Mouse (Mus musculus): ENCODE results near the gene Hoxa3. TPM values are rescaled to one million over a fixed set of nuclear protein-coding genes. Genes with fewer than 3 reads are reported as not detected.

Gene Hoxa3
- polyA plus RNA-seq, 1 experiment, result not detected

DNA sequence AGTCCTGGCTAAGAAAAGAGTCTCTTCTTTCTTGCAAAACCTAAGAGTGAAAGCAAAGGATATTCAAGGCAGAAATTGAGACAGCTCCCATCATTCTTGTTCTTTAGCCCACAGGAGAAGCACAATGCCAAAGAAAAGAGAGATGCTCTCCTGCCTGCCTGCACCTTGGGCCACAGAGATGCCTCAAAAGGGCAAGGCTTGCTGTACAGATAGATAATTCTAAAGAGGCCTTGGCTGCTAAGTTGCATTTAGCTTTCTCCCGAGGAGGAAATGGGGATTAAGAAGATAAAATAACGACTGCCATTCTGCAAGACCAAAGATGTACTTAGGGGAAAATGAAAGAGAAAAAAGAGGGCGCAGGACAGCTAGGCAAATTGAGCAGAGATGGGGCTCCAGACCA is 33.8 kb upstream of the Hoxa3 start:
- H3K4me3 ChIP-seq (ENCODE audit: insufficient read depth, low read length), result no peak overlapping the region
- TF ChIP-seq POLR2A (IDR thresholded peaks at IDR 0.05; ENCODE audit: borderline replicate concordance, low read depth, low read length) (no peak), CTCF (IDR thresholded peaks at IDR 0.05; ENCODE audit: low read depth, low read length) (no peak)
- no peaks in the 10 kb centered on the region for H3K4me1 ChIP-seq (ENCODE audit: control insufficient read depth, insufficient read depth, low read length)
- no peak overlapping the region for H3K27ac ChIP-seq (ENCODE audit: insufficient read depth, low read depth, low read length)

DNA sequence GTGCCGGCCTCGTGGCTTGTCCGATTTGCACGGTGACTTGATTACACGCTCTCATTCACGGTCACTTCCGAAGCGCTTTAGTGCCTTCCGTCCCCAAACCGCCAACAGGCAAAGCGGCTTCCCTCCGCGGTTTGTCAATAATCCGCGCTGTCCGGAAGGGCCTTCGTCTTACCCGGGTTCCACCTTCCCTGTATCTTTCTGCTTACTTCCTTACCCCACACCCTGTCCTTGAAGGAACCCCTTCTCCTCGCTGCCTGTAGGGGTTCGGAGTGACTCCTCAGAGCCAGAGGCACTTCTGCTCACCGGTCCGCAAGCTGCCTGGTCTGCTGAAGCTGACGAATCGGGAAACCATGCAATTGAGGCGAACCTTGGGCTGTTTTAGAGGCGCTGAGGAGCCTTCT is 33.3 kb upstream of the Hoxa3 start:
- H3K4me3 ChIP-seq (ENCODE audit: insufficient read depth, low read length), result peak overlapping the region; percentile 11; the same call in 1 of the 2 replicates
- TF ChIP-seq POLR2A (IDR thresholded peaks at IDR 0.05; ENCODE audit: borderline replicate concordance, low read depth, low read length) (no peak), CTCF (IDR thresholded peaks at IDR 0.05; ENCODE audit: low read depth, low read length) (no peak)
- H3K4me1 ChIP-seq (ENCODE audit: control insufficient read depth, insufficient read depth, low read length), result no peaks in the 10 kb centered on the region
- no peak overlapping the region for H3K27ac ChIP-seq (ENCODE audit: insufficient read depth, low read depth, low read length)

- no peak within 1 kb of the TSS for H3K27ac ChIP-seq (ENCODE audit: insufficient read depth, low read depth, low read length)
- TF ChIP-seq CTCF (IDR thresholded peaks at IDR 0.05; ENCODE audit: low read depth, low read length), result no peak
- no peak for TF ChIP-seq POLR2A (IDR thresholded peaks at IDR 0.05; ENCODE audit: borderline replicate concordance, low read depth, low read length)
- H3K4me1 ChIP-seq (ENCODE audit: control insufficient read depth, insufficient read depth, low read length), result no peaks in the 10 kb centered on the region
- H3K4me3 ChIP-seq (ENCODE audit: insufficient read depth, low read length), result peak within 1 kb of the TSS; percentile 11; the same call in 1 of the 2 replicates
These were observed 32.6 kb upstream of the Hoxa3 start, which contains the start of gene Hoxa11 for GRCm38 (mm10) chr6:52245757-52246142. Hoxa11 (minus strand) TSS chr6:52245810.

- Histone ChIP-seq H3K27ac (ENCODE audit: insufficient read depth, low read depth, low read length) (no peak overlapping the region), H3K4me1 (ENCODE audit: control insufficient read depth, insufficient read depth, low read length) (no peaks in the 10 kb centered on the region; the same call in 1 of the 2 replicates), H3K4me3 (ENCODE audit: insufficient read depth, low read length) (no peak overlapping the region)
- TF ChIP-seq POLR2A (IDR thresholded peaks at IDR 0.05; ENCODE audit: borderline replicate concordance, low read depth, low read length), result no peak
- no peak for TF ChIP-seq CTCF (IDR thresholded peaks at IDR 0.05; ENCODE audit: low read depth, low read length)
These were observed 32.1 kb upstream of the Hoxa3 start for GRCm38 (mm10) chr6:52245040-52245756.

DNA sequence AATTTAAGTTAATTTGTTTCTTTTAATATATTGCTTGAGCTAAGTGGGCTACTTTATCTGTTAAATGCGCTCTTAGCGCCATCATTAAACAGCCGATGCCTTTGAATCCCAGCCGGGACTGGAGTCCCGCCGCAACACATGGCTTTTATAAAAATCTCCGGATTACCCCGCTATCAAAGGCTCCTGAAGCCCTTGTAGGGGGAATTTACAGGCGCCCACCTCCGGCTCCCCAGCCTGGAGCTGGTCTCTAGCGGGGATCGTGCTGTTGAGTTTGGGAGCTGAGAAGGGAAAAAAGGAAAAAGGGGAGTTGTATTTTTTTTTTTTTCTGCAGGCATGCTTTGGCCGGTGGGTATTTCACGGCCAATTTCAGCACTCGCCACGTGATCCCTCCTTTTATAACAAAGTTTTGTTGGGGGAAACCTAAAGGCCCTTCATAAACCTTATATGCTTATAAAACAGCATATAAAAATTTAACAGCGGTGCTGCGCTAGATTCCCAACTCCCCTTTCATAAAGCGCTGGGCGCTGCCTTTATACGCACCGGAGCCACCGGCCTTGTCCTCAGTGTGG is 31.4 kb upstream of the Hoxa3 start:
- H3K4me1 ChIP-seq (ENCODE audit: control insufficient read depth, insufficient read depth, low read length), result no peaks in the 10 kb centered on the region; the same call in 1 of the 2 replicates
- TF ChIP-seq POLR2A (IDR thresholded peaks at IDR 0.05; ENCODE audit: borderline replicate concordance, low read depth, low read length) (no peak), CTCF (IDR thresholded peaks at IDR 0.05; ENCODE audit: low read depth, low read length) (no peak)
- no peak overlapping the region for H3K4me3 ChIP-seq (ENCODE audit: insufficient read depth, low read length)
- H3K27ac ChIP-seq (ENCODE audit: insufficient read depth, low read depth, low read length), result no peak overlapping the region

- Histone ChIP-seq H3K4me3 (ENCODE audit: insufficient read depth, low read length) (no peak overlapping the region), H3K27ac (ENCODE audit: insufficient read depth, low read depth, low read length) (no peak overlapping the region), H3K4me1 (ENCODE audit: control insufficient read depth, insufficient read depth, low read length) (no peaks in the 10 kb centered on the region; the same call in 1 of the 2 replicates)
- no peak for TF ChIP-seq POLR2A (IDR thresholded peaks at IDR 0.05; ENCODE audit: borderline replicate concordance, low read depth, low read length)
- TF ChIP-seq CTCF (IDR thresholded peaks at IDR 0.05; ENCODE audit: low read depth, low read length), result no peak
These were observed 30.6 kb upstream of the Hoxa3 start for GRCm38 (mm10) chr6:52243681-52244121.

DNA sequence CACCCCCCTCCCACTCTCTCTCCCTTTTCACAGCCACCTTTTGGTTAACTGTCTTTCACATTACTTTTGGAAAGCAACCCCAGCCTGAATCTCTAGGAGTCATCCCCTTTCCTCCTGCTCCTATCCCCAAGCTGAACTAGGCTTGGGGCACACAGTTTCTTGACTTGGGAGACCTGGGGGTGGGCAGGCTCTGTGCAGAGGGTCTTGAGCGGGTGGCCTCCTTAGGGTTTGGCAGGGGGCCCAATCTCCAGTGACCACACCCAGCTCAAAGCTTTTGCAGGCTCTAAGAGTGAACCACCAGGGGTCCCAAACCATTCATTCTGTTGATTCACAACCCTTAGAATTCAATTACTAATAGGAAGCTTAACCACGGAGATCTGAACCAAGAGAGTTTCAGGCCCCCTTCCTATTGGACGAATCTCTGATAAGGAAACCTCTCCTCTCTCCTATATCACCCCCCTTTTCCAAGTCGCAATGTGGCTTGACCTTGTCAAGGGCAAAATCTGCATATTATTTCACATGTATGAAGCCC is 29.7 kb upstream of the Hoxa3 start:
- Histone ChIP-seq H3K27ac (ENCODE audit: insufficient read depth, low read depth, low read length) (no peak overlapping the region), H3K4me1 (ENCODE audit: control insufficient read depth, insufficient read depth, low read length) (no peaks in the 10 kb centered on the region; the same call in 1 of the 2 replicates), H3K4me3 (ENCODE audit: insufficient read depth, low read length) (no peak overlapping the region)
- no peak for TF ChIP-seq CTCF (IDR thresholded peaks at IDR 0.05; ENCODE audit: low read depth, low read length)
- TF ChIP-seq POLR2A (IDR thresholded peaks at IDR 0.05; ENCODE audit: borderline replicate concordance, low read depth, low read length), result no peak

GRCm38 (mm10) chr6:52241001-52241621 is 28.0 kb upstream of the Hoxa3 start:
- Histone ChIP-seq H3K4me3 (ENCODE audit: insufficient read depth, low read length) (no peak overlapping the region), H3K4me1 (ENCODE audit: control insufficient read depth, insufficient read depth, low read length) (no peaks in the 10 kb centered on the region; the same call in 1 of the 2 replicates), H3K27ac (ENCODE audit: insufficient read depth, low read depth, low read length) (no peak overlapping the region)
- TF ChIP-seq CTCF (IDR thresholded peaks at IDR 0.05; ENCODE audit: low read depth, low read length) (no peak), POLR2A (IDR thresholded peaks at IDR 0.05; ENCODE audit: borderline replicate concordance, low read depth, low read length) (no peak)

DNA sequence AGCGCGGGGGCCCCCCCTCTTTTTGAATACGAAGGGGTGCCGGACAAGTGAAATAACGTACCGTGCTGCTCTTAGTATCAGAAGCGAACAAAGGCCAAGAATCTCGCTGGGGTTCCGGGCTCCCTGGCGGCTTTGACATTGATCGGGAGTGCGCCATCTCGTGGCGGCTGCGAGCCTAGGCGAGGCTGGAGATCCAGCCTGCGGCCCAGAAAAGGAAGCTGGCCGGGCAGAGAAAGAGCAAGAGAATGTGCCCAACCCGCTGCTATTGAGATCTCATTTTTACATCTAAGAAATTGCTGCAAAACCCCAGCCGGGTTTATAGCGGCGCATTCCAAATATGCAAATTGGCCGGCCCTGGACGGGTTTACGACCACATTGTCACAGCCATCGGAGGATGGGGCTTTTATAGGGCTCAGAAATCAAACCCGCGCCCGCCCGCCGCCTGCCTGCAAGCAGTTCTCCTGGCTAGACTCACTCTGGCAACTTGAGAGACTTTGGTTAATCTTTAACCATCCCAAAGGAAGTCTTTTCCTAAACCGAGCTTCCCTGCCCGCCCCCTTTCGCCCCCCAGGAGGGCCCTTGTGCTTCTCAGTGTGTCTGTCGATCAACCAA is 27.4 kb upstream of the Hoxa3 start, which contains the start of gene Hoxa10:
Gene Hoxa10, minus strand, starts transcription at position 466 of the 612 bp plus-strand sequence.
- Histone ChIP-seq H3K4me1 (ENCODE audit: control insufficient read depth, insufficient read depth, low read length) (no peaks in the 10 kb centered on the region; the same call in 1 of the 2 replicates), H3K4me3 (ENCODE audit: insufficient read depth, low read length) (peak within 1 kb of the TSS; percentile 37), H3K27ac (ENCODE audit: insufficient read depth, low read depth, low read length) (no peak within 1 kb of the TSS)
- TF ChIP-seq CTCF (IDR thresholded peaks at IDR 0.05; ENCODE audit: low read depth, low read length) (peak; percentile 80), POLR2A (IDR thresholded peaks at IDR 0.05; ENCODE audit: borderline replicate concordance, low read depth, low read length) (no peak)
